Mouse (Mus musculus): ENCODE data around the gene Olfr115.

GRCm38 (mm10) chr17:37627009-37627408 is at the start of gene Olfr115, which contains the start of gene Olfr116:
- no peak for TF ChIP-seq CTCF (IDR thresholded peaks at IDR 0.05; ENCODE audit: low read depth, low read length)
- no peak for TF ChIP-seq POLR2A (IDR thresholded peaks at IDR 0.05; ENCODE audit: borderline replicate concordance, low read depth, low read length)

All from bone marrow macrophage, adult 2 months (primary cell).